Mouse (Mus musculus) adrenal gland, postnatal 36 days (tissue): Measurements from ENCODE around the gene Nap1l1. TPM values are rescaled to one million over a fixed set of nuclear protein-coding genes. Genes with fewer than 3 reads are reported as not detected.
A peak's percentile ranks its signal among the peaks of the same experiment; 100 is the strongest.
"Not testable (repeated sequence)": the region's sequence is repeated elsewhere in the genome, so short reads cannot be mapped to it uniquely, and the experiment has no call there.

Source experiments
- DNase-seq, 2 experiments: peaks; one replicate each; pipeline ENCODE4 v3.0.0; 2021; ENCODE audit warnings: mixed read lengths in 1 of 2
- long read RNA-seq, 2 experiments: library from polyadenylated mRNA; stranded (forward); transcript quantifications; one replicate each; pipeline ENCODE4 v2.0.0; 2021; ENCODE audit warnings: borderline sequencing depth in 2 of 2
- total RNA-seq, 2 experiments: library from RNA; stranded (reverse); gene quantifications; 2 replicates each; pipeline ENCODE4 v1.2.3; 2021

Gene Nap1l1
- total RNA-seq: 100 to 1,000 TPM; 140 to 149 TPM
- long read RNA-seq, experiment 1, transcript Nap1l1-202 (15 exons, 1,350 nt): major isoform, 27 of 97 reads
- long read RNA-seq, experiment 1, transcript Nap1l1-205 (13 exons, 1,365 nt): minor isoform, 17 of 97 reads
- long read RNA-seq, experiment 1, transcript Nap1l1-207 (14 exons, 1,512 nt): minor isoform, 5 of 97 reads
- long read RNA-seq, experiment 1, transcript Nap1l1-201 (16 exons, 1,486 nt): minor isoform, 19 of 97 reads
- long read RNA-seq, experiment 1, partial matches to known transcripts: 22 of 97 reads
- long read RNA-seq, experiment 1, other reads (novel, unspliced or antisense): 7 of 97 reads
- long read RNA-seq, experiment 2, transcript Nap1l1-202 (15 exons, 1,350 nt): major isoform, 16 of 41 reads
- long read RNA-seq, experiment 2, transcript Nap1l1-205 (13 exons, 1,365 nt): minor isoform, 9 of 41 reads
- long read RNA-seq, experiment 2, transcript Nap1l1-201 (16 exons, 1,486 nt): minor isoform, 7 of 41 reads
- long read RNA-seq, experiment 2, partial matches to known transcripts: 2 of 41 reads
- long read RNA-seq, experiment 2, other reads (novel, unspliced or antisense): 4 of 41 reads

GRCm38 (mm10) chr10:111472686-111473510, at the start of gene Nap1l1:
Gene Nap1l1 (plus strand): TSS chr10:111473223.
- peak; percentile 96 to 98 for DNase-seq

- DNase-seq: no peak
Observed at GRCm38 (mm10) chr10:111426491-111426890, 46.5 kb upstream of the Nap1l1 start.

GRCm38 (mm10) chr10:111433502-111433901, 39.5 kb upstream of the Nap1l1 start:
- no peak for DNase-seq

- no peak for DNase-seq
Observed at GRCm38 (mm10) chr10:111441034-111441440, 32.0 kb upstream of the Nap1l1 start.

GRCm38 (mm10) chr10:111444199-111444598, 28.8 kb upstream of the Nap1l1 start:
- DNase-seq: no peak

GRCm38 (mm10) chr10:111445939-111446671, 26.9 kb upstream of the Nap1l1 start:
- DNase-seq: no peak

GRCm38 (mm10) chr10:111446672-111447008, 26.4 kb upstream of the Nap1l1 start:
- not testable (repeated sequence) for DNase-seq

- peak; percentile 18 to 20 for DNase-seq
Observed at GRCm38 (mm10) chr10:111449662-111450061, 23.4 kb upstream of the Nap1l1 start.

GRCm38 (mm10) chr10:111451683-111452322, 21.2 kb upstream of the Nap1l1 start:
- DNase-seq: no peak

GRCm38 (mm10) chr10:111452426-111452825, 20.6 kb upstream of the Nap1l1 start:
- no peak for DNase-seq

- DNase-seq: no peak
Observed at GRCm38 (mm10) chr10:111454698-111455308, 18.2 kb upstream of the Nap1l1 start.

- no peak for DNase-seq
Observed at GRCm38 (mm10) chr10:111458088-111458487, 14.9 kb upstream of the Nap1l1 start.

- DNase-seq: no peak
Observed at GRCm38 (mm10) chr10:111459040-111459439, 14.0 kb upstream of the Nap1l1 start.

- no peak for DNase-seq
Observed at GRCm38 (mm10) chr10:111459874-111460273, 13.1 kb upstream of the Nap1l1 start.

- DNase-seq: no peak
Observed at GRCm38 (mm10) chr10:111460381-111460780, 12.6 kb upstream of the Nap1l1 start.

- DNase-seq: no peak
Observed at GRCm38 (mm10) chr10:111464833-111465232, 8.2 kb upstream of the Nap1l1 start.

- no peak for DNase-seq
Observed at GRCm38 (mm10) chr10:111465409-111465808, 7.6 kb upstream of the Nap1l1 start.

GRCm38 (mm10) chr10:111471166-111471565, 1.9 kb upstream of the Nap1l1 start:
- no peak for DNase-seq

GRCm38 (mm10) chr10:111473511-111474371, 718 bp downstream of the Nap1l1 start:
- DNase-seq: peak; percentile 38 to 58

GRCm38 (mm10) chr10:111476301-111476700, 3.3 kb downstream of the Nap1l1 start:
- no peak for DNase-seq
